Mouse (Mus musculus): ENCODE data around the gene Slitrk3.
"Not testable (repeated sequence)": the region's sequence is repeated elsewhere in the genome, so short reads cannot be mapped to it uniquely, and the experiment has no call there.

The Slitrk3 gene

DNA sequence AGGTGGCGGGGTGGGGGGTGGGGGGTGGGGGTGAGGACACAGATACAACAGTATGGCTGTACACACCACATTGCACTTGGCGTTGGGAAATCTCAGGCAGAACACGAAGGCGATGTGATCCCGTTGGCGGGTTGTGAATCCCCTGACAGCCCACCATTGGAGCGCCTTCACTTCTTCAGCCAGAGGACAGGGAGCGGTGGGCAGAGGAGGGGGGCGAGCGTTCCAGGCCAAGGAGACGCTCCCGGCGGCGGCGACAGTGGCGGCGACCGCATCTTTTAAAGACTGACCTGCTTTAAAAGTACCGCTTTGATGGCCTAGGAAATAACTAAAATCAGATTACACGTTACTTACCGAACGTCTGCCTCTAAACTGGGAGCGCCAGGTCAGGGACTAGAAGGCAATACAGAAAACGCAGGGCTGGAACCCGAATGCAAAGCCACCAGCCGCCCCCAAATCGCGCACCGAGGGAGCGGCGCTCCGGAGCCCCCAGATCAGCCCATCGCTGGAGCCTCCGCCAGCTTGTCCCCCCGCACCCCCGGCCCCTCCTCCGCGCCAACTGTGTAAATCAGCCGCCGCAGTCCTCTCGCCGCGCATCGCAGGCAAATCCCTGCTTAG lies at the start of gene Slitrk3:
Gene Slitrk3 (minus strand): TSS at position 607 of the 615 bp plus-strand sequence.
- peak; percentile 70 to 74 for DNase-seq (ENCODE audit: low spot score in 2 of 2)

DNA sequence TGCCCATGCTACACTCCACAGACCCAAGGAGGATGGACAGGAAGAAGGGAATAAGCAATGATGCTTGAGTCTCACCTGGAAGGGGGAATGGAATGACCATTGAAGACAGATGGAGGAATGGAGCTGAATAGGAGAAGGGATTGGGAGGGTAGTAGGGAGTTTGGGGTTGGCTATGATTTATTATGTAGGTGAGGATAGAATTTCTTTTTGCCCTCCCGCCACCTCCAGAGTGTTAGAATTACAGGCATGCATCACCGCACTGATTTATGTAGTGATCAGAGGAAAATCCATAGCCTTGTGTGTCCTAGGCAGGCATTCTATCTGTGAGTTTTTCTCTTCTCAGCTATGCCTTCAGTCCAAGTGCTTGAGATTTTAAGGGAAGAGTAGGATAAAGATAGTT lies 36.8 kb upstream of the Slitrk3 start:
- not testable (repeated sequence) for DNase-seq (ENCODE audit: low spot score in 2 of 2)

DNA sequence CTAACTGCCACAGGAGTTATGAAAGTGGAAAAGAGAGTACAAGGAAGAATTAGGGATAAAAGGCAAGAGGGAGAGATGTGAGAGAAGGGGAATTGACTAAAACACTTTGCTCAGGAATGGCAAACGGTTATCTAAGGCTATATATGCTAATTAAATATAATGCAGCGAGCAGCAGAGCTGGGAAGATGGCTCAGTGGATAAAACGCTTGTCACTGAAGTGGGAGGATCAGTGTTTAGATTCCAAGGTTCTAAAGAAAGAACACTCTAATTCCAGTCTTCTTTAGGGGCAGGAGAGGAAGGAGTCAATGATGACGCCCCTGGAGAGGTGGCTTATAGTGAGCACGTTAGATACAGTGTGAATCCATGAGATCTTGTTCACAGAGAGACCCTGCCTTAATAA lies 27.0 kb upstream of the Slitrk3 start:
- DNase-seq (ENCODE audit: low spot score in 2 of 2), result no peak

DNA sequence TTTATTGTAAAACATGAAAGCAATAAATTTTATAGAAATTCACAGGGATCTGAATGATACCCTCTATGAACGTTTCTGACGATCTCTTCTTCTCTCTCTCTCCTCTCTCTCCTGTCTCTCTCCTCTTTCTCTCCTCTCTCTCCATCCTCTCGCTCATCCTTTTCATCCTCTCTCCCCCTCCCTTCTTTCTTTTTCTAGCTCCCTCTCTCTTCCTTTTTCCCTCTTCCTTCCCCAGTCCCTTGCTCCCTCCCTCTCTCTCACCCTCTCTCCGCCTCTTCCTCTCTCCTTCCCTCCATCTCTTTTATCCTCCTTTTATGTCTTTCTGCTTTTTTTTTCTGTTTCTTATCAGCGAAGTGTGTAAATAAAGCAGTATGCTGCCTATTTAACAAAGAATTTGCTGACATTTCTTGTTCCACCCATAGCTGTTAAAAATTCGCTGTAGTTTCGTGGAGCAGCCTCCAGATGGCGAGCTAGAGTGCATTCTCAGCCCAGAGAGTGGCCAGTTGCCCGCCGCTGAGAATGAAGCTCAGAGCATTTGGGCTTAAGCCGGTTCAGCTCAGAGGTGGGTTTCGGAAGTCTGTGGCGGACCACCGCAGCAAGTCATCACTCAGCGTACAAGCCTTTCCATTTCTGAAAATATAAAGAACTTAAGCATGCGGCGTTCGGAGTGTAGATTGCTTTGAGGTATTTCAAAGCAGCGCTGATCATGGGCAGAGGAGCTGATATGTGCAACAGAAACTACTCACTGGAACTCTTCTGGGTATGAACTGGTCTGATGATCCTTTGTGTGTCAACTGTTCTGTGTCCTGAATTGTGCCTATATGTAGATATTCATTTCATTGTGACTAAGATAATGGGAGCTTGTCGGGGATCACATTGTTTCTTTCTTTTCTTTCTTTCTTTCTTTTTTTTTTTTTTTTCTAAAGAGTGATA lies 8.5 kb upstream of the Slitrk3 start:
- DNase-seq (ENCODE audit: low spot score in 2 of 2), result peak; percentile 88 to 90

DNA sequence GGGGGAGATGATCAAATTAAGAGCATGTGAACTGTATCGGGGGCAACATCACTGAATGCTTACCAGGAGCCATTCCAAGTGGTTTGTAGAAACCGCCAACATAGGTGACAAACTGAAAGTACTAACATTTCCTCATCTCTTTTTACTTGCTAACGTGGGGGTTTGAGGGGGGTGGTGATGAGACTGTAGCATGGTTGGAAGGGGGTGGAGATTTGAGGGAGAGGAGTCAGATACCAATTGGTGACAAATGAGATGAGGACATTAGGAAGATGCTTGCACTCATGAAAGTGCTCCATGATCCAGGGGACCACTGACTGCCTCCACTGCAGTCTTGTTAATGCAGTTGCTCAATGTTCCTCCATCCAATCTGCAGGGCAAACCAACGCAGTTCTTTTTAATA lies 587 bp upstream of the Slitrk3 start:
- peak; percentile 18 to 28 for DNase-seq (ENCODE audit: low spot score in 2 of 2)

DNA sequence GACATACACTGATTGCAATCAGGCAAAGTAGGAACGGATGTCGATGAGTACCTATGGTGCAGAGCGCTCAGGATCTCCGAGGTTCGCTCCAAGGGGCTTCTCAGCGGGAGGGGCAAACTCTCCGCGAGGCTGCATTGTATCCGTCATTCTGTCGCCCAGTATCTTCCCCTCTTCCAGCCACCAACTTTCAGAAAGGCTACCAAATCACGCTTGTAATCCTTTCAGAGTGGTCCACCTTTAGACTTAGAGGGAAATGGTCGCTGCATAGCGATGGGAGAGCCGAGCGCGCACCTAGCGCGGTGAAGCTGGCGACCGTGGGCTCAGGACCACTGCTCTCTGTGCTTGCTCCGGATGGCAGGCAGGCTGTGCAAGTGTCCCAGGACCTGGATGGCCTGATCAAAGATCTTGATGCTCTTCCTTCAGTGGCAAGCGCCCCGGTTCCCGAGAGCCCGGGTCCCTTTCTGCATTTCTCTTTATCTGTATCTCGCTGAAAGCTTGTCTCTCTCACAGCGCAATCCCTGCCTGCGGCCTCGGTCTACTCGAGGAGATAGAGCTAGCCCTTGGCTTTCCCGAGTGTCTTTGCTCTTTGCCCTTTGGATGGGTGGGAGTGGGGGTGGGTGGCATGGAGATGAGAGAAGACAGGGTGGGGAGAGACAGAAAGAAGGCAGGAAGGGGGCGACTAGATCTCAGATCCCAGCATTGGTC lies 959 bp downstream of the Slitrk3 start:
- peak; percentile 44 to 48 for DNase-seq (ENCODE audit: low spot score in 2 of 2)

DNA sequence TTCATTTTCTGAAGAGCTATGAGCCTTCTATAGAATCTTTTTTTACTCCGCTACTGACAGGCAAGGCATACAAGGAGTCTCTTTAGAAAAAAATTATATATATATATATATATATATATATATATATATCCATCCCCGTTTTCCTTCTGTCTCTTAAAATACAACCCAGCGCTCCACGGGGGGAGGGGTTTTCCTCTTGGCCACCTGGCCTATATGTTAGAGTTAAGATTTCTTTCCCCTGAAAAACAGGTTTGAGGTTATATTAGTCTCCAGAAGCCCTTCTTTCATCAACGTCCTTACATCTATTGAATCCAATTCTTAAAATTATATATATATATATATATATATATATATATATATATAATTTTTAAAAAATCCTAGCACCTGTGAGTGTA lies 1.6 kb downstream of the Slitrk3 start:
- peak in 1 of 2 experiments; percentile 38 for DNase-seq (ENCODE audit: low spot score in 2 of 2)

DNA sequence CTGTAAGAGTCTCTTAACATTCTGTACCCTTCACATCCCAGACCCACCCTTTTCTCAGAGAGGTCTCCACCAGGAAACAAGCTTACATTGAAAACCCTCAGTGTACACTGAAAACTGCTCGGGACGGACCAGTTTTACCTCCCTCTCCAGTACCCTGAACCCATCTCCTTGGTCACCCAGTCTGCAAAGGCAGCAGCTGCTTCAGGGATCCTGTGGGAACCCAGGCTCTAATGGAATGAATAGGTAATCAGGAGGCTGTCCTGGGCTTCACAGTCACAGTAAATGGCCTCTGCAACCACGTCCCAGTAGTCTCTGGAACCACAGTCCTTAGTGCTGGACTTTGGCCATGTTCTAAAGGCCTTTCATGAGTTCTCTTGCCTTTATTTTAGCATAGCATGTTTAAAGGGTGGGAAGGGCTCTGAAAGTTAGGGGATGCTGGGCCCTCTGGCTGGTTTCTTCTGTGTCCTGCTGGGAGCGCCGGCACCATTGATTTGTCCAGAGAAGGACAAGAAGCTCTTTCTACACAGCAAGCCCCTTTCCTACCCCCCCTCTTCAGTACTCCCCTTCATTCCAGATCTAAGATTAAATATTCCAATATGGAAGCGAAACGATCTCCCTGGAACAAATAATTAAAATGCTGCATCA lies 2.1 kb downstream of the Slitrk3 start:
- peak; percentile 38 to 50 for DNase-seq (ENCODE audit: low spot score in 2 of 2)

DNA sequence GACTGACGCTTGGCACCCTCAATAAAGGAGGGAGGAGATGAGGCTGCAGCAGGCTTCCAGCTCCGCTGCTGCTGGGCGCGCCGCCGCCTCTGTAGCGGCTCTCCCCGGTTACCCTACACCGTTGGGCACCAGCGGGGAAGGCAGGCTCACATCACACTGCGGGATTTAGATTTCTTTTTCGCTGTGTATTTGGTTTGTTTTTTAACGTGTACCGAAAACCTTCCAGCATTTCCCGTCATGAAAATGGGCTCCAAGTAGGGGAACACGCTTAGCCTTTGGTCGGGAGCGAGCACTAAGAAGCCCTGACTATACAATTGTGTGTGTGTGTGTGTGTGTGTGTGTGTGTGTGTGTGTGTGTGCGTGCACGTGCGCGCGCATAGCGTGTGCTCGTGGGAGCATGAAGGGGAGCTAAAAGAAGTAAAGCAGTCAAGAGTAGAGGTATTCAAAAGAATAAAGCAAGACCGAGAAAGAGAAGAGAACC lies 4.1 kb downstream of the Slitrk3 start:
- DNase-seq (ENCODE audit: low spot score in 2 of 2), result peak; percentile 59 to 65

DNA sequence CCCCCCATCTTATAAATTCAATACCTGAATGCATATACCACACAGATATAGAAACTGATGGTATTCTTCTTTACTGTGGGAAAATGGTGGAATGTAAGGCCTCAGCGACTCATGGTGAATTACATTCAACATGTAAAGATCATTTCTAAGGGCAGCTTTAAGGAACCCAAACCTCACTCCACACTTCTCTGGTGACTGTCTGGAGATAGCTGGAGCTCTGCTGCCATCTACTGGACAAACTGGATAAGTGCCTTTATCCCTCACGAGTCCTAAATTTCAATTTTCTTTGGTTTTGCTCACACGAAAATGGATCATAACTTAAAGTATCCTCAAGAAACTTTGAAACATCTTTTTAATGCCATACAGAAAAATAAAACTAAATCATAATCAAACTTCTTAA lies 11.4 kb downstream of the Slitrk3 start:
- DNase-seq (ENCODE audit: low spot score in 2 of 2), result peak; percentile 58 to 69

DNA sequence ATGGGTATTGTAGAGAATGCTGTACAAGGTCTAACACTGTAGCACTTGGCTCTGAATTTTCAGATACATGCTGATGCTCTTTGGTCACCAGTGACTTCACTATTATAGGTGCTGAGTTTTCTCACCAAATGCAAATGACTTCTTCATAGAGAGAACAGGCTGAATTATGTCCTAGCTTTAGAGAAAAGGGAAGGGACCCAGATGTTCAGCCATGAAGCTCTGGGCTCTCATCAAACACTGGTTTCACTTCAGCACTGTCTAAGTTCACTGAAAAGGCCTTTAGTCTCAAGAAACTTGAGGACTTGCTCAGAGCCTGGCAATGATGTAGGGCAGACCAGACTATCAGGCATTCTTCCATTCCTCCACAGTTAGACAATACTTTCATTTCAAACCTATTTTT lies 15.3 kb downstream of the Slitrk3 start:
- no peak for DNase-seq (ENCODE audit: low spot score in 2 of 2)

DNA sequence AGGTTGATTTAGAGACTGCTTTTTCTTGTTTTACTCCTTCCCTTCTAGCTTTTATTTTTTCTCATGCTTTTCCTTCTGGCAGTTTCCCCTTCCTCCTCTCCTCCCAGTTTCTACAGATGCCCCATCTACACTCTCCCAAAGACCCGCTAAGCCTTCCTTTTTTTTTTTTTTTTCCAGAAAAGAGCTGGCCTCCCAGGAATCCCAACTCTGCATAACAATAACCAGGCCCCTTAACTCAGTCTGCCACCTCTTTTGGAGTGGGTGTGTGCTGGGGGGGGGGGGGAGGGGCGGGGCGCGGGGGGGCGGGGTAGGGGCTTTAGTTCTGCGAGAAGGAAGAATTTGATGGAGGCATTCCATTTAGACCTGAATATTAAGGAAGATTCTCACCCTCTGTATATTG lies 51.6 kb downstream of the Slitrk3 start:
- no peak for DNase-seq (ENCODE audit: low spot score in 2 of 2)

DNA sequence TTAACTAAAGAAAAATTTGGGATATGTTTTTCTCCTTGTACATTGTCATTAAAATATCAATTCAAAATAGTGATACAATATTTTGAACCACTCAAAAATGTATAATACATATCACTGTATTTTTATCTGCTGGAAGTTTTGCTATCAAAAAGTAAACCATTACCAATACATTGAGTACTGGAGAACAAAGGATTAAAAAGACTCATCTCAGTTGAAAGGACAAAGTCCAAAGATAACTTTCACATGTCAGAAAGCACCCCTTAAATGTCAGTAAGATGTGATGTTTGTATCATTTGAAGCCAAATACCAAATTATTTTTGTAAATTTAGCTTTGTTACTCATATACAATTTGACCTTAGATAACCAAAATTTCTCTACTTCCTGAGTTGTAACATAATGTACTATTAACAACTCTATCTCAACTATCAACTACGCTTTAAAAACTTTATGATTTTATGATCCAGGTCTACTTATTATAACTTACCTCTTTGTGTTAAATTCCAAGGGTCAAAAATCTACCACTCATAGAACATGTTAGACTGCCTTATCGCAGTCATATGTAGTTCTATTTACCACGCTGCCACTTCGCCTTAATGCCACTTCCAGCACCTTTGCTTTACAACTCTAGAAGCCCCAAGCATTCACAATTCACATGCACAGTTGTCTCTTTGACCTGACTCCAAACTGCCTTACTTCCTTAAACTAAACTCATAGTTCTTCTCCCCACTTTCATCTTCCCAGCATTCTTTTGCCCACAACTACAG lies 54.5 kb downstream of the Slitrk3 start:
- no peak for DNase-seq (ENCODE audit: low spot score in 2 of 2)

DNA sequence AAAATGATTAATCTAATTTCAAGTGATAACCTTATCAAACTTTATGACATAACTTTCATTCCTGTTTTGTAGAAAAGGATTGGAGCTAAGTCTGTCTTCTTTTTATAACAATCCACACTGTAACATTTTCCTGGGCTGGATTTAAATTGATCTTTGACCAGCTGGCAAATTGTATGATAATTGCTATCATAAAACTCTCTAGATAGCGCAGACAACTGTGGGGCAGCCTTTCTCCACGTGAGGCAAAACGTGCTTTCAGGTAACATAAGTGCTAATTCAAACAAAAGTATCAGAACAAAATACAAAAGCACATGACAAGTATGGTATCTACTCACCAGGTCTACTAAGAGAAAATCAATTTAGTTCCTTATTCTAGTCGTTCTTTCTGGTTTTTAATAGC lies 60.1 kb downstream of the Slitrk3 start:
- DNase-seq (ENCODE audit: low spot score in 2 of 2), result no peak

All from right cerebral cortex, adult 2 months (tissue).